Mouse (Mus musculus) urinary bladder, postnatal 10 days (tissue): Measurements from ENCODE around the gene Dnm3.

Source experiments
- DNase-seq: peaks from one replicate; pipeline ENCODE4 v3.0.0; 2022; ENCODE audit warnings: low spot score

Dnm3 gene

GRCm38 (mm10) chr1:162160718-162161117, 317.1 kb downstream of the Dnm3 start:
- no peak for DNase-seq

GRCm38 (mm10) chr1:162158486-162158885, 319.3 kb downstream of the Dnm3 start:
- DNase-seq = no peak

- no peak for DNase-seq
Measured at GRCm38 (mm10) chr1:162157659-162158058, 320.2 kb downstream of the Dnm3 start.

GRCm38 (mm10) chr1:162156873-162157272, 321.0 kb downstream of the Dnm3 start:
- DNase-seq = no peak

- no peak for DNase-seq
Measured at GRCm38 (mm10) chr1:162155546-162155945, 322.3 kb downstream of the Dnm3 start.

GRCm38 (mm10) chr1:162153118-162153517, 324.7 kb downstream of the Dnm3 start:
- no peak for DNase-seq

- DNase-seq = no peak
Measured at GRCm38 (mm10) chr1:162149730-162150129, 328.1 kb downstream of the Dnm3 start.

- no peak for DNase-seq
Measured at GRCm38 (mm10) chr1:162147554-162147953, 330.3 kb downstream of the Dnm3 start.

- no peak for DNase-seq
Measured at GRCm38 (mm10) chr1:162145748-162146147, 332.1 kb downstream of the Dnm3 start.

- DNase-seq = no peak
Measured at GRCm38 (mm10) chr1:162144992-162145391, 332.8 kb downstream of the Dnm3 start.

GRCm38 (mm10) chr1:162143974-162144912, 333.6 kb downstream of the Dnm3 start:
- no peak for DNase-seq

- DNase-seq = no peak
Measured at GRCm38 (mm10) chr1:162142285-162142684, 335.5 kb downstream of the Dnm3 start.

- DNase-seq = no peak
Measured at GRCm38 (mm10) chr1:162136328-162136727, 341.5 kb downstream of the Dnm3 start.

- DNase-seq = no peak
Measured at GRCm38 (mm10) chr1:162135451-162136213, 342.2 kb downstream of the Dnm3 start.

GRCm38 (mm10) chr1:162134651-162135066, 343.2 kb downstream of the Dnm3 start:
- no peak for DNase-seq

GRCm38 (mm10) chr1:162132908-162133641, 344.8 kb downstream of the Dnm3 start:
- DNase-seq = no peak

- DNase-seq = no peak
Measured at GRCm38 (mm10) chr1:162126856-162127792, 350.7 kb downstream of the Dnm3 start.

GRCm38 (mm10) chr1:162124396-162124795, 353.4 kb downstream of the Dnm3 start:
- no peak for DNase-seq

GRCm38 (mm10) chr1:162121441-162122200, 356.2 kb downstream of the Dnm3 start:
- DNase-seq = no peak

GRCm38 (mm10) chr1:162109437-162109813, 368.4 kb downstream of the Dnm3 start:
- no peak for DNase-seq
